Mouse (Mus musculus) hindbrain, embryonic 16.5 days (tissue): ENCODE results near the gene Cyb561d2. TPM values are rescaled to one million over a fixed set of nuclear protein-coding genes. Genes with fewer than 3 reads are reported as not detected.

Experiments
- ATAC-seq: fragments of 200-750 bp; cut with Nextera tagmentation; 2 replicates; pipeline ENCODE4 v1.8.0; 2017; ENCODE audit warnings: moderate TSS enrichment, moderate library complexity
- H3K27ac ChIP-seq: fragments of 300-500 bp; sonication (generic); 2 replicates; pipeline ENCODE4 v1.5.1; 2014; ENCODE audit warnings: low read depth, mild to moderate bottlenecking, control low read depth, low read length, moderate library complexity
- H3K27me3 ChIP-seq: fragments of 300-500 bp; sonication (generic); replicated peaks from 2 replicates; pipeline ENCODE4 v1.6.1; 2014; ENCODE audit warnings: low read length; ENCODE audit not compliant: control insufficient read depth, insufficient read depth
- H3K36me3 ChIP-seq: fragments of 300-500 bp; sonication (generic); 2 replicates; pipeline ENCODE4 v1.6.1; 2014; ENCODE audit warnings: mild to moderate bottlenecking, low read length, moderate library complexity, mixed read lengths; ENCODE audit not compliant: control insufficient read depth, insufficient read depth
- H3K4me1 ChIP-seq: fragments of 300-500 bp; sonication (generic); 2 replicates; pipeline ENCODE4 v1.6.1; 2014; ENCODE audit warnings: low read depth, low read length; ENCODE audit not compliant: control insufficient read depth, insufficient read depth
- H3K4me2 ChIP-seq: fragments of 300-500 bp; sonication (generic); 2 replicates; pipeline ENCODE4 v1.6.1; 2014; ENCODE audit warnings: mild to moderate bottlenecking, low read length, control low read depth, moderate library complexity
- H3K4me3 ChIP-seq: fragments of 300-500 bp; sonication (generic); 2 replicates; pipeline ENCODE4 v1.5.1; 2014; ENCODE audit warnings: mild to moderate bottlenecking, low read length, control low read depth, moderate library complexity
- H3K9ac ChIP-seq: fragments of 300-500 bp; sonication (generic); 2 replicates; pipeline ENCODE4 v1.6.1; 2014; ENCODE audit warnings: low read depth, mild to moderate bottlenecking, control low read depth, low read length, moderate library complexity
- H3K9me3 ChIP-seq: fragments of 300-500 bp; sonication (generic); 2 replicates; pipeline ENCODE4 v1.6.1; 2014; ENCODE audit warnings: mild to moderate bottlenecking, low read length, moderate library complexity; ENCODE audit not compliant: control insufficient read depth
- WGBS: fragments of 180-500 bp; shearing (Covaris S2); extraction: QIAGEN DNeasy Blood & Tissue Kit; methylation state at CpG from one replicate; pipeline ENCODE4 v1.1.7; 2014; 5-methylcytosine and 5-hydroxymethylcytosine counted together
- polyA plus RNA-seq: library from polyadenylated mRNA; unstranded; fragments of >200 nt; fragmentation: Nextera tagmentation; extraction: Ambion mirVana; gene quantifications from 2 replicates; pipeline ENCODE4 v1.2.1, GENCODE M21; 2015

Cyb561d2 gene
- polyA plus RNA-seq, 1 experiment from 2014 or later = 59.0 TPM

DNA sequence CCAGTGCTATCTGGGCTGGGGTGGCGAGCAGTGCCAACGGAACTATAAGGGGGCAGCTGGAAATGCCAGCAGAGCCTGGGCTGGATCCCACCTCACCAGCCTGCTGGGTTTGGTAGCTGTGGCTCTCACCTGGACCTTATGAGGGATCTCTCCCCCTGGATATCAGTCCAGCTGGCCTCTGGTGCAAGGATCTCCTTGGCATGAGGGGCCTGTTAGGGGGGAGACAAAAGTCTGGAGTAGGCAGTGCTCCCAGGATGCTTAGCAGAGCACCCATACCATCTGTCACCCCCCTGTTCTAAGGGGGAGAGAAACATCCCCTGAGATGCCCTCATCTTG, 30.3 kb upstream of the Cyb561d2 start:
- Histone ChIP-seq H3K9me3 (no peaks in the 10 kb centered on the region), H3K4me2 (no peak overlapping the region), H3K9ac (no peak overlapping the region), H3K4me3 (no peak overlapping the region), H3K27me3 (no peaks in the 10 kb centered on the region), H3K4me1 (peaks cover 32% of the 10 kb centered on the region), H3K27ac (no peak overlapping the region), H3K36me3 (peaks cover 17% of the 10 kb centered on the region)
- ATAC-seq = no peak
- WGBS = 91% methylated on average over 2 of the region's 2 CpGs

- no peaks in the 10 kb centered on the region for H3K27me3 ChIP-seq
- H3K9me3 ChIP-seq = no peaks in the 10 kb centered on the region
- H3K4me2 ChIP-seq = no peak overlapping the region; the same call in 1 of the 2 replicates
- no peak overlapping the region; the same call in 1 of the 2 replicates for H3K4me3 ChIP-seq
- no peak for ATAC-seq
- no peak overlapping the region for H3K9ac ChIP-seq
- H3K27ac ChIP-seq = no peak overlapping the region
- H3K36me3 ChIP-seq = peaks cover 20% of the 10 kb centered on the region
- peaks cover 33% of the 10 kb centered on the region for H3K4me1 ChIP-seq
- 93% methylated on average over 22 of the region's 22 CpGs for WGBS
Observed at GRCm38 (mm10) chr9:107571534-107572326, 29.7 kb upstream of the Cyb561d2 start.

DNA sequence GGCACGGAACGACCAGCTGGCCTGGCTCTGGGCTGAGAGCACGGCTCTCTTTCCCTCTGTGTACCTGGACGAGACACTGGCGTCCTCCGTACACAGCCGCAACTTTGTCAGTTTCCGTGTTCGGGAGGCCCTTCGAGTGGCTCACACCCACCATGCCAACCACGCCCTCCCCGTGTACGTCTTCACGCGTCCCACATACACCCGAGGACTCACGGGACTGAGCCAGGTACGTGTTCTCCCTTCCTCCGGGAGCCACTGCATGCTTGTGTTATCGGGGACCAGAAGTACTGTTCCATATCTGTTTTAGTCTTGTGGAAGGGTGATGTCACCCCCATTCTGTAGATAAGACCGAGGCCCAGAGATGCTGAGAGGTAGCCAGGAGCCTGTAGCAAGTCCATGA, 28.9 kb upstream of the Cyb561d2 start:
- Histone ChIP-seq H3K27me3 (no peaks in the 10 kb centered on the region), H3K36me3 (peaks cover 20% of the 10 kb centered on the region), H3K4me2 (peak overlapping the region; percentile 73), H3K27ac (no peak overlapping the region), H3K4me3 (peak overlapping the region; percentile 58), H3K9me3 (no peaks in the 10 kb centered on the region), H3K4me1 (peaks cover 33% of the 10 kb centered on the region), H3K9ac (peak overlapping the region; percentile 73; the same call in 1 of the 2 replicates)
- no peak for ATAC-seq
- 94% methylated on average over 21 of the region's 21 CpGs for WGBS

- H3K4me2 ChIP-seq = peak overlapping the region; percentile 73
- H3K9me3 ChIP-seq = no peaks in the 10 kb centered on the region
- H3K4me1 ChIP-seq = peaks cover 33% of the 10 kb centered on the region
- WGBS = 44% methylated on average over 13 of the region's 13 CpGs
- peak overlapping the region; percentile 58 for H3K4me3 ChIP-seq
- H3K9ac ChIP-seq = peak overlapping the region; percentile 73
- H3K27me3 ChIP-seq = no peaks in the 10 kb centered on the region
- peaks cover 20% of the 10 kb centered on the region for H3K36me3 ChIP-seq
- H3K27ac ChIP-seq = peak overlapping the region; percentile 36; the same call in 1 of the 2 replicates
- no peak for ATAC-seq
Observed at GRCm38 (mm10) chr9:107570016-107570415, 28.0 kb upstream of the Cyb561d2 start.

- Histone ChIP-seq H3K27ac (peak overlapping the region; percentile 85), H3K4me2 (peak overlapping the region; percentile 73), H3K4me3 (peak overlapping the region; percentile 58), H3K27me3 (no peaks in the 10 kb centered on the region), H3K9me3 (no peaks in the 10 kb centered on the region), H3K9ac (peak overlapping the region; percentile 73), H3K36me3 (peaks cover 20% of the 10 kb centered on the region), H3K4me1 (peaks cover 33% of the 10 kb centered on the region)
- ATAC-seq = peak; percentile 22; the same call in 1 of the 2 replicates
- WGBS = 0% methylated on average over 23 of the region's 23 CpGs
Observed at GRCm38 (mm10) chr9:107569270-107569669, 27.3 kb upstream of the Cyb561d2 start.

DNA sequence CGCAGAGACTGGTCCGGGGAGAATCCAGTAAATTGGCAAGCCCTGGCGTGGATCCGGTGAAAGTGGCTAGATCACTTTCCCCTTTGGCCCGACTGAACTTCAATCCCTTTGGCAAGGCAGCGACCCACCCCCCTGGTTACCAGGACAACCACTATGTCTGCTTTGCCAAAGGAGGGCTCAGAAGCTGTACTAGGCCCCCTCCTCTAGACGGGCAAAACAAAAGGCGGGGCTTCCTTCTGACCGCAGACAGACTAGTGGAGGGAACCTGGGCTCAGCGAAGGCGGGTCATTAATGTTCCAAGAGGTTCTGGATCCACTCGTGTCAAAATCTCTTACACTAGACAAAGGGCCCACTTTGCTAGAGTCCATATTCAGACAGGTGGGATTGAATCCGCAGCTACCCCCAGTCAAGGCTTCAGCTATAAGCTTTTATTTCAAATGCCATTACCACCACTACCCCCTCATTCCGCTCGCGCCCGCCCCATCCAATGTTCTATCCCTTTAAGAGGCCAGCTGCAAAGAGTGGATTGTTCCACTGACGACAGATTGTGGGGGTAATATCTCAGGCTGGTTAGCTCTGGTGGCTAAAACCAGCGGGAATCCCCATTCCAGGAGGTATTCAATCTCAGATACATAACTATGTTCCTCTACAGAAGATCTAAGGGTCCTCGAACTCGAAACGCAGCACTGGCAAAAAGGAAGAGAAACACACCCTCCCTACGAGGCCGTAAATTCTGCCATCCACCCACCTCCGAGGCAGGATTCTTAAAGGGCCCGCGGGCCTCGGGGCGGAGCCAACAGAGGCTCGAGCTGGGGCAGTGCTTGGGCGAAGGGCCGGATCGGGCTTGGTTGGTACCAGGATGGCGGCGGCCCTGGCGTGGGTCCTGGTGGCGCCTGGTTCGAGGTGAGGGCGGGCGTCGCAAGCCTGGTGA, 26.6 kb upstream of the Cyb561d2 start:
- WGBS = under 1% methylated on average over 41 of the region's 41 CpGs
- ATAC-seq = peak; percentile 87
- no peaks in the 10 kb centered on the region for H3K27me3 ChIP-seq
- peaks cover 20% of the 10 kb centered on the region for H3K36me3 ChIP-seq
- H3K9ac ChIP-seq = peak overlapping the region; percentile 73
- peaks cover 40% of the 10 kb centered on the region for H3K4me1 ChIP-seq
- H3K4me2 ChIP-seq = peak overlapping the region; percentile 73
- peak overlapping the region; percentile 85 for H3K27ac ChIP-seq
- no peaks in the 10 kb centered on the region for H3K9me3 ChIP-seq
- peak overlapping the region; percentile 58 for H3K4me3 ChIP-seq

DNA sequence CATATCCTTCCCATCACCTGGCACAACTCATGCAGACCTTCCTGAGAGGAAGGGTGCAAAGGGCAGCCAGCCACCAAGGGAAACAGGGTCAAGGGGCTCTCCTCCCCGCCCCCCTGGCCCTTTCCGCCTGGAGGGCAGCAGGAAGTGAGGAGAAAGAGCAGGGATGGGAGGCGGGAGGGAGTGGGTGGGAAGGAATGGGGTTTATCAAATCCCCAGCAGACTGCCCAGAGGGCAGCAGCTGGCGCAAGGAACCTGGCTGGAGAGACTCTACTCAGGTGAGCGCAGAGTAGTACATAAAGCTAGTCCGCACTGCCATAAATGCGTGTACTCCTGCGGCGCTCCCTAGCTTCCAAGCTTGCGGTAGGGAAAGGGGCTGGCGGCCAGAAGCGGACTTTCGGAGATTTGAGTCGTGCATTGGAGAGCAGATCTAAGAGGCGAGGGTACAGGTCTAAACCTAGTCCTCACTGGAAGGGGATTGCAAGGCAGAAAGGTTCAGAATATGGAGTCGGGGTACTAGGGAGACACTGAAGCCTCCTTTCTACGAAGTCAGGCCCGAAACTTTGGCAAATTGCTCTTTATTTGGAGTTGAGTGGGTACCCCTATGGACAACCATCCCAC, 25.8 kb upstream of the Cyb561d2 start, which contains the start of gene Hyal2:
Hyal2 (plus strand) TSS at position 244 of the 618 bp plus-strand sequence.
- peaks cover 20% of the 10 kb centered on the region for H3K36me3 ChIP-seq
- peak within 1 kb of the TSS; percentile 73 for H3K9ac ChIP-seq
- H3K4me1 ChIP-seq = peaks cover 40% of the 10 kb centered on the region

DNA sequence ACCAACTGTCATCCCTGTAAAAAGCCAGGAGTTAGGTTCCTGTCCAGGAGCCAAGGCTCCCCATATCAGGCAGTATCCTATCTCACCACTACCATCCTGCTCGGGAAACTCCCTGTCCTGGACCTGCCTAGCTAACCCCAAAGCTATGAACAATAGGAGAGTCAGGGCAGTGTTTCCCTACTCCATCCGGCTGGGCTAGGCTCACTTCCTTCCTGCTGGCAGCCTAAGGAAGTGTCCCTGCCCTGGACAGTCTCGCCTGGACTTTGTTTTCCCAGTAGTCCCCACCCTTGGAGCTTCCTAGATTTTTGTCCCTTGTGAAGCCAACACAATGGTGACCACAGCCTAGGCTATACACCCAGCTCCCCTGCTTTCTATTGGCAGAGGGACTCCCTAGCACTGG, 24.9 kb upstream of the Cyb561d2 start:
- no peak overlapping the region; the same call in 1 of the 2 replicates for H3K4me3 ChIP-seq
- peaks cover 14% of the 10 kb centered on the region for H3K36me3 ChIP-seq
- WGBS = 73% methylated on average over 3 of the region's 3 CpGs
- peak overlapping the region; percentile 11; the same call in 1 of the 2 replicates for H3K9ac ChIP-seq
- no peak overlapping the region; the same call in 1 of the 2 replicates for H3K27ac ChIP-seq
- H3K4me2 ChIP-seq = no peak overlapping the region
- ATAC-seq = no peak
- peaks cover 40% of the 10 kb centered on the region for H3K4me1 ChIP-seq
- no peaks in the 10 kb centered on the region for H3K27me3 ChIP-seq
- H3K9me3 ChIP-seq = no peaks in the 10 kb centered on the region

More for the DNA sequence above, 25.8 kb upstream of the Cyb561d2 start, which contains the start of gene Hyal2:
- Histone ChIP-seq H3K9me3 (no peaks in the 10 kb centered on the region), H3K4me2 (peak within 1 kb of the TSS; percentile 73), H3K27me3 (no peaks in the 10 kb centered on the region), H3K4me3 (peak within 1 kb of the TSS; percentile 58), H3K27ac (peak within 1 kb of the TSS; percentile 85)
- WGBS = 7% methylated on average over 18 of the region's 18 CpGs
- ATAC-seq = no peak
